Mouse (Mus musculus) lung, postnatal 4 days (tissue): Measurements from ENCODE around the gene Cd81.

Experiments used
- DNase-seq, 2 experiments: peaks; one replicate each; pipeline ENCODE4 v3.0.0; 2021

Gene Cd81

DNA sequence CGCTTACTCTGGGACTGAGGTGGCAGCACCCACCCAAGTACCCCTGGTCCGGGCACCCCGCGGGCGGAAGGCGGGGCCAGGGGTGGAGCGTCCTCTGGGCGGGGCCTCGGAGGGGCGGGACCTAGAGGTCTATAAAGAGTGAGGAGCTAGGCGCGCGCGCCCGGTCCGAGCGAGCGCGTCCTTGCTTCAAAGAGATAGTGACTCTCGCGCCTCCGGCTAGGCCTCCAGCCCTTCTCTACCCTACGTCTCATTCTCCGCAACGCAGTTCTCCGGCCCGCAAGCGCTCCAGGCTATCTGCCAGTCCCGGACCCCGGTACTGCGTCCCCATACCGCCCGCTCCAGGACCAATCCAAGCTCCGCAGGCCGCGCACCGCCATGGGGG, at the start of gene Cd81:
Gene Cd81 (plus strand): TSS at position 114 of the 382 bp plus-strand sequence.
- DNase-seq = peak; percentile 90 to 94

DNA sequence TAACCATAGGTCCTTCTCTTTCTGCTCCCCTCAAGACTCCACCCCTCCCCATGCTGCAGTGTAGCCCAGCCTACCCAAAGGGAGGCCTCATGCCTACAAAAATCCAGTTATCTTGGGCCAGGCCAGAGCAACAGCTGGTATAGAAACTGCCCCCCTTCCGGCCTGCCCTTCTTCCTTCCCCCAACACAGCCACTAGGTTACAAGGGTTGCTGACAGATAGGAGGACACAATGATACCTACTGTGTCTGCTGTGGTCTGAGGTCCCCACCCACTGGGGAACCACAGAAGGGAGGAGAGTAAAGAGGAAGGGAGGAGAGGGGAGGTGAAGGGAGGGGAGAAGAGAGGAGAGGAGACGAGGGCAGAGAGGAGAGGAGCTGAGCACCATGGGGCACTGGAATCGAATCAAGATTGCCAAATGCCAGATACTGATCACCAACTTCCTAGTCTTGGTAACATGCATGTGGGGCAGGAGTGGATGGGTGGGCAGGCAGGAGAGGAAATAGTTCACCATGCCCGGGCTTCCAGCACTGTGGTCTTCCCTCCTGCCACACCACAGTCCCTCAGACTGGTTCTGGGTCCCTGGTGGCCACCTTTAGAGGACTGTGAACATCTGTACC, 47.7 kb upstream of the Cd81 start, which contains the start of gene Tspan32:
Gene Tspan32 (plus strand): TSS at position 320 of the 617 bp plus-strand sequence.
- DNase-seq = peak; percentile 36 to 40

DNA sequence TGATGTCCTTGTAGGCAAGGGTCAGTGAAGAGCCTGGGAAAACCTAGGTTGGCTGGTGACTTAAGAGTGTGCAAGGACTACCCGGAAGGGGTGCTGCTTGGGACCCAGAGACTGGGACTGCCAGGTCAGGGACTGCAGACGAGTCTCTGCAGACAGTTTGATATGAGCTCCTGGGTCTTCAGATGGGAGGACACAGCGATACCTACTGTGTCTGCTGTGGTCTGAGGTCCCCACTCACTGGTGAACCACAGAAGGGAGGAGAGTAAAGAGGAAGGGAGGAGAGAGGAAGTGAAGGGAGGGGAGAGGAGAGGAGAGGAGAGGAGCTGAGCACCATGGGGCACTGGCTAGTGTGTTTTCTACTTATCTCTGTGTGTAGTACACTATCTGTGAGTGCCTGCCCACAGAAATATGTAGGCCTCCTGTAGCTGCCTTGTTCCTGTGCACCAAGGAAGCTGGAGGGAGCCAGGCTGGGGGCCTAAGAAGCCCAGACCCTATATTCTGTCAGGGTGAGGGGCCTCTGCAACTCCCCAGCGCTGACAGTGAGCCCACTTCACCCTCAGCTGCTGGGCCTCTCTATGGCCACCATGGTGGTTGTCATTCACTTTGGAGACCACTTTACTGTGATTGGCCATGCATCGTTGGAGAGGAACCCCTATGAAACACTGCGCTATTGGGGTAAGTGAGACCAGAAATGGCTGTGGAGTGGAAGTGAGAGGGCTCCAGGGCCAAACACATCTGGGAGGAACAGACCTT, 47.0 kb upstream of the Cd81 start:
- no peak for DNase-seq

DNA sequence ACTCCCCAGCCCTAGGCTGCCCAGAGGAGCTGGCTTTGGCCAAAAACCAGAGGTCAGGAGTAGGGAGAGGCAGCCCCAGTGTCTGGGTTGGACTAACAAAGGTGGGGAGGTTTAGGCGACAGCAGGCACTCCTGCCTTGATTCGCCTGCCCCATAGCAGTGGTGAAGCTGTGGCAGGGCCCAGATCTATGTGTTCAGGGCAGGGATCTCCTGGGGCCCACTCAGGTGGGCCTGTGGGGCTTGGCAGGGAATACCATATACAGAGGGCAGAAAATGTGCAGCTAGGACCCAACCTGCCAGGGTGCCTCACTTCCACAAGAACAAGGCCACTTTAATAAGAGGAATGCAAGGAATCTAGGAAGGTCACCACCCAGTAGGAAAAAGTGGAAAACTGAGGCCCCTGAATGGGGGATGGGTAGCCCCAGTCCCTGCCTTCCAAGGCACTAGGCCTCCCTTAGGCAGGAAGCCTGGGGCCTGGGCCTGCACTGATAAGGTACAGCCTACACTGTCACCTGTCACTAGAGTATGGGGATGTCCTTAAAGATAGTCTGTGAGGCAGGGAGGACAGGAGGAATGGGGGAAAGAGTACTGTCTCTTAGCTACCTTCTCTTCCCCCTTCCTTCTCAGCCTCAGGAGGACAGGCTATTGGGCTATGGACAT, 46.3 kb upstream of the Cd81 start:
- peak in 1 of 2 experiments; percentile 38 for DNase-seq

DNA sequence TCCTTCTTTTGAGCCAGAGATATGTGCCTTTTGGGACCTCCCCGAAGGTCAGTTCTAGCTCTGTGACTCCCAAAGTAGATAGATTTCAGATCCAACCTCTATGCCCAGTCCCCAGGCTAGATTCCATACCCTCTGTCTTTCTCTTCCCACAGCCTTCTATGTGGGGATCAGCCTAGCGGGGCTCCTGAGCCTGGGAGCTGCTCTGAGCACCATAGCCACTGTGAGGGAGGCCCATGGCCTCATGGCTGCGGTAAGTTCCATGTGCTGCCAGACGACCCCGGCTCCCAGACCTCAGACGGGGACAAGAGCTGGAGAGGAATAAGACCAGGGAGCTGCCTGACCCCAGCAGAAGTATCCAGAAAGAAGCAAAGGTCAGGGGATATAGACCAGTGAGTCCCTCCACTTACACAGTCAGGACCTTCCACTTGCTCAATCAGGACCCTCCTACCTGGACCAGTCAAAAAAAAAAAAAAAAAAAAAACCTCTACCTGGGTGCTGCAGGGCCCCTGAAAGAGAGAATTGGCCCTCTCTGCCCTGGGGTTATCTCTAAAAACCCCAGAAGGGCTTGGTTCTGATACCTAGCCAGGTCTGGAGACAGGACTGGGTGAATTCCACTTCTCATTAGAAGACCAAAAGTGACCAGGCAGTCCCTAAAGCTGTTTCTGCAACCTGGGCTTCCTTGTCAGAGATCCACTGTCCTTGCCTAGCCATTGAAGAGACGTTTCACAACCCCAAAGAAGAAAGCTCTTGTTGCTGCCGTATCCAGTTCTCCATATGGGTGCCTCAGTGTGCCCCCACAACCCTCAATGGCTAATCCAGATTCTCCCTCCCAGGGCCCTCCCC, 45.6 kb upstream of the Cd81 start:
- DNase-seq = no peak

DNA sequence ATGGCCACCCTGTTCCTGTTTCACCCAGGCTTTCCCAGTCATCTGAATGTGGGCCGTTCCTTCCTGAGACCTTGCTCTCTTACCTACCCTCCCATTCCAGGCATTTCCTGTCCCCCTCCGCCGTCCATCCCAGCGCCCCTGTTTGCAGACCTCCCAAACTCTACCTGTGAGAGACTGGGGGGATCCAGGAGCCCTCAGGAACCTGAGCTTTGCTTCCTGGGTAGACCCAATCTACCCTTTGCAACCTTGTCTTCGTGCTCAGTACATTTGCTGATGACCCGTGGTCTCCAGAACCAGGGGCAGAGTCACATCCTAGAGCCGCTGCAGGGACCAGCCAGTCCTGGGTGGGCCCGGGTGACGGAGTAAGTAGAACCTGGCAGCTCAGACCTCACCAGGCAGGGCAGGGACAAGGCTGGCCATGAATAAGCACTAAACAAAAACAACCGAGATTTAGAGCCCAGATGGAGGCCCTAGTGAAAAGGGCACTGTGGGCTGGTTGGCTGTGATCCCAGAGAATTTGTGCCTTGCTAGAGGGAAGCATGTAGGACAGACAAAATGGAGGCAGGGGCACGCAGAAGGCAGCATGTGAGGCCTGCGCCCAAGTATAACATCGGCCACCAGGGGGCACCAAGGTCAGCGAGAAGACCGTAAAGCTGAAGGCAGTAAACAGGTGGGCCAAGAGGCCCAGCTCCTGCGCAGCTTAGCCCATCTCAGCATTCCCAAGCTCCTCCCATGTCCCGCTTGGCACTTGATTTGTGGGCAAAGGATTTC, 44.8 kb upstream of the Cd81 start:
- DNase-seq = peak; percentile 93 to 96

DNA sequence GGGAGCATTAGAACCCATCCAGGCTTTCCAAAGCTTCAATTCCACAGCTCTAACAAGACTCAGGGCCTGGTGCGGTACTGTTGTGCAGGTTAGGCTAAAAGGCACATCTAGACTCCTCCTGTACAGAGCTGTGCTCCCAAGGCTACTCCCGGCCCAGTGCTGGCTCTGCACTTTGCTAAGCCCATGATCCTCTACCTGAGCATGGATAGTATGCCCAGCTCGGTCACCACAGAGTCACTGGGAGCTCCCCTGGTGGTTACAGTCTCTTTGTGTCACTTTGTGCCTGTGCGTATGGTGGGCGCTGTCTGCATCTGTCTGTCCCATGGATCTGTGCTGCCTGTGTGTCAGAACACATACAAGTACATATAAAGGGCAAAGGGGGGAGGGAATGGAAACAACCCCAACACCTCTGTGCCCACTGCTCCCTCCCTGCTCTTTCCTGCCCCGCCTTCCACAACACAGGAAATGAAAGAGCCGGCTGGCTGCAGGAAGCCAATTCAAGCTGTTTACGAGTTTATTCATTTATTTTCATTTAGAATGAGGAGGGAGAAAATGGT, 44.1 kb upstream of the Cd81 start:
- peak; percentile 76 to 87 for DNase-seq

DNA sequence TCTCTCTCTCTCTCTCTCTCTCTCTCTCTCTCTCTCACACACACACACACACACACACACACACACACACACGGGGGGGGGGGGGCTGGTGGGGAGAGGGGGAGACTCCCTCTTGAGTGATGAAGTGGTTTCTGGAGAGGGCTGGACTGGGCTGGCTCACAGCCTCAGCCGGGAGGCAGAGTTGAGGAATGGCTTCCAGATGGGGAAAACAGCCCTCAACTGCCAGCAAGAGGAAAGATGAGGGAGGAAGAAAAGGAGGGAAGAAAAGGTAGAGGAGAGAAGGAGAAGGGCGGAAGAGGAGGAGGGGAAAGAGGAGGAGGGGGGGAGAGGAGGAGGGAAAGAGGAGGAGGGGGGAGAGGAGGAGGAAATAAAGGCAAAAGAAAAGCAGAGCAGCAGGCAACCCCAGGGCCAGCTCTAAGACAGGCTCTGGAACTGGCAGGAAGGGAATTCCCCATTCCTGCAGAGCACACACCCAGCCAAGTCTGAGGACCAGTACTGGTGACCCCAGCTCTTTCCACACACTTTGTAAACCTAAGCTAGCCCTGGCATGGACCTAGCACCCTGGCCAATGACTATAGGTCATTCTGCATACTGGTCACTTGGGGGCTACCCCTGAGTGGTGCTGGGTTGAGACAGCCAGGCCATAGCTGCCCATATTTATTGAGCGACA, 43.4 kb upstream of the Cd81 start:
- peak; percentile 62 to 86 for DNase-seq

DNA sequence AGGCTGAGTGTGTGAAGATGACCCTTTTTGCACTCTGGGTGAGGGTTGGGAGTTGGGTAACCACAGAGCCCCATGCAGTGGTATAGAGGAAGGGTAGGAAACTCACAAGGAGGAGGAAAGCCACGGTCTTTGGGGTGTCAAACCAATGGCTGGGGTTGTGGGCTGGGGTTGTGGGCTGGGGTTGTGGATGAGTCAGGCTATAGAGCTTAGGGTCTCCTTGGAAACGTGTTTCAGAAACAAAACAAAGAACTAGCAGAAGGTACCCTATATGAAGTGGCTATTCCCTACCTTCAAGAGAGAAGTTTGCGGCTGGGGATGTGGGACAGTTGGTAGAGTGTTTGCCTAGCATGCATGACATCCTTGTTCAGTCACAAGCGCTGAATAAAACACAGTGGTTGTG, 42.5 kb upstream of the Cd81 start:
- no peak for DNase-seq

DNA sequence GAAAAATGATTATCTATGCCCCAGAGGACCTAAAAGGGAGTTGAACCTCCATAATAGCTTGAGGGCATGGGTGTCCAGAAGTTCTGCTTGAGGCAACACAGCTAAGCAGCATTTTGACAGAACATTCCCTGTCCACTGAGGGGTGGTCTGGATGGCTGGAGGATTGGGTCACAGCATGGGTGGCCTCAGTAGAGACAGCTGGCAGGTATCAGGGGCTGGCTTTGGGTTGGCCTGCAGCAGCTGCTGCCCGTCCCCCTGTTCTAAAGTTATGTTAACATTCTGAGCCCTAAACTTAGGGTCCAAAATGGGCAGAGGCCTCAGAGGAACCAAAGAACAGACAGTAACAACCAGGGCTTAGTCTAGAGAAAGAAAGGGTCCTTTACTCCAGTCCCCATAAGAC, 41.3 kb upstream of the Cd81 start:
- DNase-seq = peak in 1 of 2 experiments; percentile 52

DNA sequence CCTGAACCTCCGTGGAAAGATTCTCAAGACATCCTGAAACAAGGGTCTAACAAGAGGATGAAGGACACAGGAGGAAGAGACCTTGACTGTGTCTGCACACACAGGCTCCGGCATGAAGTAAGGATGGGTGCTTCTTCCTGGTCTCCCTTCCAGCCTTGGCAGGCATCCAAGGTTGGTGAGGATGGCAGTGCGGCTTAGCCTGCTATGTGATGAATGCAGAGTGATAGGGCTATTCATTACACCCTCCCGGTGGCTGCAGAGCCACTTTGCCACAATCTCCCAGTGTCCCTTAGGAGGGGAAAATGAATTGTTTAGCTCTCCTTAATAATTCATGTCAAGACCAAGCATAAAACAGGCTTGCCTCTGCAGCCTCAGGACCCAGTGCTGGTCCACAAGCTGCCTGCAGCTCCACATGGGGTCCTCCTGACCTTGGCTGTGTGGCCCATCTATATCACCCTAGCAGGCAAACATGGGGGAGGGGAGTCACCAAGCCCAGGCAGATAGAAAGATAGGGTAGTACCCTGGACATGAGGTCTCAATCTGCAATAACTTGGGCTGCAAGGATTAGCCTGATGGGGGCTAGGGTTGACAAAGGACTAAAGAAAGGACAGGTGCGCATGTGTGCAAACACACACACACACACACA, 40.2 kb upstream of the Cd81 start:
- DNase-seq = peak in 1 of 2 experiments; percentile 58

DNA sequence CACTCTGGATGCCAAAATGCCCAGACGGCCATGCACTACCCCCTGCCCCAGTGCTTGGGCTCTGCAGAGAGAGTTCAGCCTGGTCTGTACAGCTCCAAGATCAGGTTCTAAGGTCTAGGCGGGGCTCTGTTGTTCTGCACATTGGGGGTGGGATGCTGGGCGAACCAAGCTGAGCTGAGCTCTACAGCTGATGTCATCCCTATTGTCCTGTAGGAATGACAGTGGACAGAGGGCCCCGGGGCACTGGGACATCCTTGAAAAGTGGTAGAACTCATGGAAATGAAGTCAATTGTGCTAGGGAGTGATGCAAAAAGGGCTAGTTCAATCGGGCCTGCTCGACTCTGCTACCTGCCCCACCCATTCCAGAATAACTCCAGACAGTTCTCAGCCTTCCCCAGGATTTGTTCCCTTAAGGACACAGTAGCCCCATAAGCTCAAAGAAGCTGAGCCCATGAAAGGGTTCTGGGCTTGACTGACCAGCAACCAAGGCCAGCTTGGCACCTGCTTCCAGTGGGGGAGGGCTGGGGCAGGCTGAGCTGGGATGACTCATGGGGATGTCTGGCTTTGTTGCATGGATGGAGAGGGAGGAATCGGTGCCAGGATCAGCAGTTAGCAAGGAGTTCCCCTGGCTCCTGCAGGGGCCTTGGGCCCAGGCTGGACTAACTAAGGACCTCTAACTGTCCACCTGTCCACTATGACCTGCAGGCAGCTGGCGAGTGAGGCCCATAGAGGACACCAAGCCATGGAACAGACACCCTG, 38.9 kb upstream of the Cd81 start:
- DNase-seq = peak; percentile 58 to 76

DNA sequence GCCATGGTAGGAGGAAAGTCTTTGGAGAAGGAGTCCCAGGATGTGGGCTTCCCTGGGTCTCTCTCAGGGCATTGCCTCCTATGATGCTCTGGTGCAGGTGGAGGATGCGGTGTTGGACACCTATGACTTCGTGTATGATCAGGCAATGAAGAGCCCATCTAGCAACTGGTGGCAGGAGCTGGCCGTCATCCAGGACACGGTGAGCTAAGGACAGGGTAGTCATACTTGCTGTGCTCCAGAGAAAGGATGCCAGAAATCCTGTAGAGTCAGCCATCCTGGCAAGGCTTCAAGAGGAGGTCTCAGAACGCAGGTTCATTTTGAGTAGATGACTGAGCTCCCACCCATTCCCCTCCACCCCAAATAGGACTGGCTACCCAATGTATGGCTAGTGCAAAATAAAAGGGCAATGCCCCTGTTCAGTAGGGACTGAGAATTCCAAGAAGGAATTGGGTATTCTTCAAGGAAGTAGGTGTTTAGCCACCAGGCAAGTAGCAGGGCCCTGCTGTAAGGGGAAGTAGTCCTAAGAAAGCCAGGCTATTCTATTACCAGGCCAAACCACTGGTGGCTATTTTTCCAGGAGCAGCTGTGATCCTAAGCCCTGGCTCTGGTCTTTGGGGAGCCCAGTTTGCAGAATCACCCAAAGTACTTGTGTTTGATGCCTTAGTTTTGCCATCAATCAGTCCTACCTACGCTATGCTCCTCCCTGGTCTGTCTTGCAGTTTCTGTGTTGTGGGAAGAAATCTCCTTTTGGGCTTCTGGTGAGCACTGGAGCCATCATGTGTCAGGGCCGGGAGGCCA, 37.5 kb upstream of the Cd81 start:
- DNase-seq = no peak

DNA sequence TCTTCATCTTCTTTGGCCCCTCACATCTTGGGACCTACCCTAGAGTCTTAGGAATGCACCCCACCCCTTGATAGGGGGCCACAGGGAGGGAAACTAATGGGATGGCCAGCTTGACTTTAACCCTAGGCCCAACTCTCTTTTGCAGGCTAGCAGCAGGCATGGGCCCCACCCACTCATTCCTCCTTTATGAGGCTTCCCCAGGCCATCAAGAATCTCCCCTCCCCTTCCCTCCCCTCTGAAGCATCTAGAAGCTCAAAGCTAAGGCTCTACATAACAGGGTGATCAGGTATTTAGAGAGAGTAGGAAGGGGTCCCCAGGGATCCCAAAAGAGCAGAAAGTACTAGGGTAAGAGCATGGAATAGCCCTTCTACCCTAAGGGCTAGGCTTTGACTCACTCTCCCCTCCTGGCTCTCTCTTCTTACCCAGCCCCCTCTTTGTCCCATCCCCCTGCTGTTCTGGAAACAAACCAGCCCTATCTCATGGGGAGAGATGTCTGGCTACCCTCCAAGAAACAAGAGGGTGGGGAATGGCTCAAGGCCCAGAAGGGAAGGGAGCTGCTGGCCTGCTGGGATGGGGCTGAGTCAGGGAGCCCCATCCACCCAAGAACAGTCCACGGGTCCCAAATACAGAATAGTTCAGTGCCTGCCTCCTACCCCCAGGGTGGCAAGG, 36.6 kb upstream of the Cd81 start:
- DNase-seq = peak; percentile 82 to 85

DNA sequence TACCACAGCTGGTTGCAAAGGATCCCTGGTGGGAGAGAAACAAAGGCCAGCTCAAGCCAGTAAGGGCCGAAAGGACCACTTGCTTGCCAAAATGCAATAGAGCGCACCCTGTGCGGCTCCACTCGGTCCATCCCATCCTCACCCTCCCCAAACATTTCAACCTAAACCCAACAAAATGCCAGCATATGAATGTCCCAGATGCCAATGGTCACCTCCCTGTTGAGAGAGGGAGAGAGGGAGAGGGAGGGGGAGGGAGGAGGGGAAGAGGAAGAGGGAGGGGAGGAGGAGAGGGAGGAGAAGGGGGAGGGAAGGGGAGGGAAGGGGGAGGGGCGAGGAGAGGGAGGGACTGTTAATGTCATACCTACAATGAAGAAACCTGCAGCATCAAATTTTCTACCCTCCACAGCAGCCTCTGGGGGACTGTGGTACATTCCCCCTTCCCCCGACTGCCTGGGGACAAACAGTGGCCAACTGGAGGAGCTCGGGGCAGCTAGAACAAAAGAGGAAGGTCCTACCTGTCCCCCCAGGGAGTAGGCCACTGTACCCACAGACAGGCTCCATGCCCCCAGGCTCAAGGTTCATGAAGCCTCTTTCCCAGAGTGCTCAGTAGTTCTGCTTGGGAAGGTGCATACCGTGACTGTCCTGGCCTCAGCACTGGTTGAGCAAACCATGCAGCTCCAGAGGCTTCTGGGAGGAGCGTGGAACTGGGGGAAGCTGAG, 36.0 kb upstream of the Cd81 start:
- DNase-seq = no peak

DNA sequence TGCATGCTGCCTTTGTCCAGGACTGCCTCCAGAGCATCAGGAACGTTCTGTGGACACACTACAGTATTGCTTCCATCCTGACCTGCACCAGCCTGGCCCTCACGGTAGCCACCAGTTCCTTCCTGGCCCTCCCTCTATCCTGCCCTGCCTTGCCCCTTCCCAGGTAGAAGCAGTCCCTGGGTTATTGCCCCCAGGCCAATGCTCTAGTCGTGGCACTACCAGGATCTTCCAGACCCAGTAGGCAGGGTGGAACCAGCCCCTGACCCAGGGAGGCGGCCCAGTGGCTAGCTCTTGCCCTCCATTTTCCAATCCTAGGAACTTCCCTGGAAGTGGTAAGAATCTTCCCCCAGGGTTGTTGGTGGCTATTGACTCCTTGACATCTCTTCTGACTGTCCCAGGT, 35.4 kb upstream of the Cd81 start:
- no peak for DNase-seq

DNA sequence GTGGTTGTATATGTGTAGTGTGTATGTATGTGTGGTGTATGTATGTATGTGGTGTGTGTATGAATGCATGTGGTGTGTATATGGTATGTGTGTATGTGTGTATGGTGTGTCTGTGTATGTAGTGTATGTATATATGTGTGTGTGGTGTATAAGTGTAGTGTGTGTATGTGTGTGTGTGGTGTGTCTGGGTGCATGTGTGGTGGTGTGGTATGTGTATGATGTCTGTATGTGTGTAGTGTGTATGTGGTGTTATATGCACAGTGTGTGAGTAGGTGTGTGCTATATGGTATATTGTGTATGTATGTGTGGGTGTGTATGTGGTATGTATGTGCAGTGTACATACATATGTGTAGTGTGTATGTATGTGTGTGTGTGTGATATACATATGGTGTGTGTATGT, 32.5 kb upstream of the Cd81 start:
- DNase-seq = no peak

DNA sequence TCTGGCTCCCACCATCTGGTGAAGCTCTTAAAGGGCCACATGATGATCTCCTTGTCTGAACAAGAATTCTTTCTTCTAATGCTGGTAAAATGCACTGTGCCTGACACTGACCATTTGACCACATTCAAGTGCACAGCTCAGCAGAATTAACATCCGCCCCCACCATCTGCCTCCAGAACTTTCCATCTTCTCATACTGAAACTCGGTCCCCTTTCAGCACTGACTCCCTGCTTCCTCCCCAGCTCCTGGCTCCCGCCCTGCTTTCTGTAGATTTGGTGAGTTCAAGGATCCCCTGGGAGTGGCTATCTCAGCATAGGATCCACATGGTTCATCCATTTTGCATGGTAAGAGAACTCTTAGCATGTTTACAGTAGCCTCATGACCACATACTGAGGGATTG, 31.8 kb upstream of the Cd81 start:
- no peak for DNase-seq
